Mouse (Mus musculus): ENCODE data around the gene Gphn.

GRCm38 (mm10) chr12:78193942-78194341 lies 32.2 kb upstream of the Gphn start, which contains the start of gene Gm6657:
- TF ChIP-seq GATA1 (IDR thresholded peaks at IDR 0.05; ENCODE audit: low read length) (no peak), TAL1 (IDR thresholded peaks at IDR 0.05; ENCODE audit: low read length) (no peak)
